Mouse (Mus musculus) Patski (cell line): ENCODE data around the gene Iba57. TPM values are rescaled to one million over a fixed set of nuclear protein-coding genes. Genes with fewer than 3 reads are reported as not detected.

Experiments
- ATAC-seq: fragments of 100-300 bp; one replicate; pipeline ENCODE4 v1.8.0; 2021
- CTCF ChIA-PET: fragments of 350-600 bp; sonication (Branson Sonifier 250); formaldehyde crosslinking; loops from one replicate; lab custom pipeline; 2022; ENCODE audit warnings: inconsistent platforms; lab: Charles Lee
- POLR2A ChIA-PET: fragments of 350-600 bp; sonication (Branson Sonifier 250); formaldehyde crosslinking; loops from one replicate; lab custom pipeline; 2022; ENCODE audit warnings: antibody characterized with exemption, inconsistent platforms; lab: Charles Lee
- DNase-seq: peaks from one replicate; pipeline ENCODE4 v3.0.0-alpha.2; 2011; ENCODE audit warnings: low read depth, low spot score
- H3K27me3 ChIP-seq: fragments of 371-371 bp; one replicate; pipeline ENCODE4 v1.5.1; 2021
- CTCF ChIP-seq: fragments of 100-300 bp; IDR thresholded peaks from one replicate; pipeline ENCODE4 v1.5.1; 2021
- in situ Hi-C: fragments of 300-500 bp; cut with MboI; formaldehyde crosslinking; loops from 3 replicates; pipeline ENCODE4 v1.11.1; 2018; ENCODE audit warnings: low pct_unique_long_range_greater_than_20kb, mixed read lengths
- polyA plus RNA-seq: library from polyadenylated mRNA; unstranded; gene quantifications from one replicate; pipeline ENCODE4 v1.2.3, GENCODE M21; 2021

Gene Iba57
- polyA plus RNA-seq, 1 experiment from 2014 or later: 6.8 TPM

- H3K27me3 ChIP-seq: peaks cover under 1% of the 10 kb centered on the region
- in situ Hi-C loops: no loop called here
- ChIA-PET CTCF (no interaction called here), POLR2A (no interaction called here)
- DNase-seq (no peak), ATAC-seq (no peak)
- no peak for TF ChIP-seq CTCF
Observed at GRCm38 (mm10) chr11:59154220-59154619, 9.3 kb downstream of the Iba57 start.

GRCm38 (mm10) chr11:59151729-59152128 lies 11.8 kb downstream of the Iba57 start:
- DNase-seq: no peak
- no peak for ATAC-seq
- in situ Hi-C loops: no loop called here
- TF ChIP-seq CTCF: no peak
- H3K27me3 ChIP-seq: peaks cover 5% of the 10 kb centered on the region
- CTCF ChIA-PET: interaction anchor here (1.0 to 2.3 kb wide), 4 partner anchors 11 to 53 kb away, joined by 3 to 6 read pairs (median 5); partner anchors contain the start of gene Gjc2
- POLR2A ChIA-PET: interaction anchor here (0.7 to 1.2 kb wide), 2 partner anchors 11 to 1751 kb away, joined by 3 read pairs; no protein-coding TSS in a partner anchor

GRCm38 (mm10) chr11:59149302-59149701 lies 14.2 kb downstream of the Iba57 start:
- TF ChIP-seq CTCF: no peak
- peaks cover 5% of the 10 kb centered on the region for H3K27me3 ChIP-seq
- ChIA-PET POLR2A (no interaction called here), CTCF (no interaction called here)
- no peak for DNase-seq
- in situ Hi-C loops: no loop called here
- no peak for ATAC-seq

- in situ Hi-C loops: no loop called here
- DNase-seq: no peak
- ATAC-seq: no peak
- H3K27me3 ChIP-seq: no peaks in the 10 kb centered on the region
- CTCF ChIA-PET: no interaction called here
- TF ChIP-seq CTCF: no peak
- POLR2A ChIA-PET: no interaction called here
Observed at GRCm38 (mm10) chr11:59142962-59143361, 20.6 kb downstream of the Iba57 start.

- POLR2A ChIA-PET: no interaction called here
- no peak for TF ChIP-seq CTCF
- in situ Hi-C loops: no loop called here
- DNase-seq: no peak
- no peaks in the 10 kb centered on the region for H3K27me3 ChIP-seq
- no peak for ATAC-seq
- CTCF ChIA-PET: interaction anchor here (0.8 to 2.5 kb wide), 2 partner anchors 10 to 43 kb away, joined by 3 to 6 read pairs; no protein-coding TSS in a partner anchor
Observed at GRCm38 (mm10) chr11:59141772-59142370, 21.7 kb downstream of the Iba57 start.

- in situ Hi-C loops: no loop called here
- H3K27me3 ChIP-seq: peaks cover 9% of the 10 kb centered on the region
- no peak for DNase-seq
- ChIA-PET CTCF (interaction anchor here (1.2 kb wide), 1 partner anchor 40 kb away, joined by 3 read pairs; no protein-coding TSS in a partner anchor), POLR2A (no interaction called here)
- ATAC-seq: no peak
- no peak for TF ChIP-seq CTCF
Observed at GRCm38 (mm10) chr11:59138537-59139486, 24.7 kb downstream of the Iba57 start.

- TF ChIP-seq CTCF: no peak
- H3K27me3 ChIP-seq: peaks cover 9% of the 10 kb centered on the region
- no peak for ATAC-seq
- in situ Hi-C loops: no loop called here
- peak; percentile 17 for DNase-seq
- ChIA-PET POLR2A (no interaction called here), CTCF (no interaction called here)
Observed at GRCm38 (mm10) chr11:59136994-59137706, 26.4 kb downstream of the Iba57 start.

GRCm38 (mm10) chr11:59135904-59136452 lies 27.6 kb downstream of the Iba57 start, which contains the start of gene Obscn:
Gene Obscn (minus strand): TSS chr11:59136402.
- H3K27me3 ChIP-seq: peaks cover 15% of the 10 kb centered on the region
- ChIA-PET CTCF (no interaction called here), POLR2A (no interaction called here)
- no peak for TF ChIP-seq CTCF
- in situ Hi-C loops: no loop called here
- no peak for ATAC-seq
- DNase-seq: no peak

- in situ Hi-C loops: no loop called here
- ChIA-PET CTCF (no interaction called here), POLR2A (no interaction called here)
- peaks cover 15% of the 10 kb centered on the region for H3K27me3 ChIP-seq
- DNase-seq (no peak), ATAC-seq (no peak)
- TF ChIP-seq CTCF: no peak
Observed at GRCm38 (mm10) chr11:59135051-59135820, 28.3 kb downstream of the Iba57 start.
